Mouse (Mus musculus) lung, postnatal 4 days (tissue): ENCODE measurements around the gene Med17.

ENCODE experiments used
- DNase-seq, 2 experiments: peaks; one replicate each; pipeline ENCODE4 v3.0.0; 2021

Med17 gene

GRCm38 (mm10) chr9:15287846-15288245, 8.1 kb upstream of the Med17 start:
- DNase-seq: no peak

GRCm38 (mm10) chr9:15285443-15285842, 5.7 kb upstream of the Med17 start:
- no peak for DNase-seq

GRCm38 (mm10) chr9:15280491-15280879, 754 bp upstream of the Med17 start:
- no peak for DNase-seq

- no peak for DNase-seq
Measured at GRCm38 (mm10) chr9:15279139-15279648, 537 bp downstream of the Med17 start.

GRCm38 (mm10) chr9:15278343-15278742, 1.4 kb downstream of the Med17 start:
- no peak for DNase-seq

- no peak for DNase-seq
Measured at GRCm38 (mm10) chr9:15276855-15277254, 2.9 kb downstream of the Med17 start.

- no peak for DNase-seq
Measured at GRCm38 (mm10) chr9:15273981-15274380, 5.8 kb downstream of the Med17 start.

GRCm38 (mm10) chr9:15263487-15263886, 16.2 kb downstream of the Med17 start:
- no peak for DNase-seq

GRCm38 (mm10) chr9:15261980-15262379, 17.8 kb downstream of the Med17 start:
- no peak for DNase-seq

- DNase-seq: no peak
Measured at GRCm38 (mm10) chr9:15256214-15256613, 23.5 kb downstream of the Med17 start.

- no peak for DNase-seq
Measured at GRCm38 (mm10) chr9:15254501-15254900, 25.2 kb downstream of the Med17 start.

GRCm38 (mm10) chr9:15252196-15252595, 27.5 kb downstream of the Med17 start:
- no peak for DNase-seq

GRCm38 (mm10) chr9:15250376-15250775, 29.4 kb downstream of the Med17 start:
- no peak for DNase-seq

GRCm38 (mm10) chr9:15245319-15246075, 34.2 kb downstream of the Med17 start:
- DNase-seq: no peak

GRCm38 (mm10) chr9:15242130-15242529, 37.6 kb downstream of the Med17 start:
- DNase-seq: no peak

GRCm38 (mm10) chr9:15241596-15241939, 38.2 kb downstream of the Med17 start:
- DNase-seq: peak; percentile 55 to 69

- DNase-seq: no peak
Measured at GRCm38 (mm10) chr9:15240863-15241595, 38.7 kb downstream of the Med17 start.

GRCm38 (mm10) chr9:15240006-15240405, 39.7 kb downstream of the Med17 start:
- DNase-seq: no peak

- peak; percentile 35 for DNase-seq
Measured at GRCm38 (mm10) chr9:15239042-15239925, 40.4 kb downstream of the Med17 start, which contains the start of gene Vstm5. Gene Vstm5 (plus strand): TSS chr9:15239045.

- DNase-seq: peak; percentile 21 to 35
Measured at GRCm38 (mm10) chr9:15238297-15238990, 41.3 kb downstream of the Med17 start.

- DNase-seq: peak; percentile 29 to 31
Measured at GRCm38 (mm10) chr9:15237516-15238296, 42.0 kb downstream of the Med17 start.

GRCm38 (mm10) chr9:15235986-15236385, 43.7 kb downstream of the Med17 start:
- no peak for DNase-seq
